Mouse (Mus musculus): ENCODE results near the gene Tes. TPM values are rescaled to one million over a fixed set of nuclear protein-coding genes. Genes with fewer than 3 reads are reported as not detected.

Gene Tes
- total RNA-seq (2023) = 10 to 100 TPM; 48.9 to 60.2 TPM

DNA sequence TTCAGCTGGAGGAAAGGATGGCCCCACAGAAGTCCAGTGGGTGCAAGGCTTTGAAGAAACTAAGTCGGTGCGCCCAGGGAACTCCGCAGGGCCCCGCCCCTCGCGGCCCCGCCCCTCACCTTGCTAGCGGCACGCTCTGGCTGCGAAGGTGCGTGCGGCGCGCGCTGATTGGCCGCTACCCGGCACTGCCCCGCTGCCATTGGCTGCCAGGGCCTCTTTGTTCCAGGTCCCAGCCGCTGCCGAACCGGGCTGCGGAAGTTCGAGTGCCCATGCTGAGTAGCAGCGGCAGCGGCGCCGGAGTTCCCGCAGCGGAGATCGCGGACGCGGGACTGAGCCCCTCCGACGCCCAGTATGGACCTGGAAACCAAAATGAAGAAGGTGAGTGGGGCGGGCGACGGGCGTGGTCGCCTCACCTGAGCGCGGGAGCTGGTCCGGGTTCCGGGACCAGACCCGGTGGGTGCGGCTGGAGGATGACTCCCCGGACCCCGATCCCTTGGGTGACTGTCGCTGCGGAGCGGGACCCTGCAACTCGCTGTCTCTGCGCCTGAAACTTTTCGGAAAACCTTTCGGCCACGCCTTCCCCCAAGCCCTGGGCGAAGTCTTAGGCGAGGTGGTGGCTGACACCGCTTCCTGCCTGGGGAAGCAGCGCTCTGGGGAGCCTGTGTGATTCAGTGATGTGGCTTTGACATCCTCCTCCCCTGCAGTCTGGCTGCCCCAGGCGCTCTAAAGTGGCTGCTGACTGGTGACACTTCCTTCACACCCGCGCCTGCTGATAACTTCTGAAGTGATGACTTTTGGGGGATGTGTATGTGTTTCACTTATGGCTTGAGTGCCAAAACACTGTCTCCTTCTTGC, at the start of gene Tes:
Tes (plus strand) TSS at position 214 of the 855 bp plus-strand sequence.

Other genes starting within 250 kb of the Tes start
- gene Tfec, start 166.7 kb upstream of the Tes start, total RNA-seq (2023) = not detected
- 1 to 10 TPM; 1.0 to 1.8 TPM for gene Cav2, start 216.0 kb downstream of the Tes start, total RNA-seq (2023)
- not detected for gene Cav1, start 241.2 kb downstream of the Tes start, total RNA-seq (2023)